Mouse (Mus musculus) liver, embryonic 14.5 days (tissue): ENCODE data around the gene Olfr1211. TPM values are rescaled to one million over a fixed set of nuclear protein-coding genes. Genes with fewer than 3 reads are reported as not detected.

Experiments used
- ATAC-seq: fragments of 200-750 bp; cut with Nextera tagmentation; 2 replicates; pipeline ENCODE4 v1.8.0; 2017; ENCODE audit warnings: moderate number of reproducible peaks, mild to moderate bottlenecking, moderate library complexity; ENCODE audit not compliant: insufficient read depth
- DNase-seq, 3 experiments: peaks; one replicate each; pipeline ENCODE4 v3.0.0-alpha.2; 2012 to 2013; ENCODE audit warnings: low read depth in 3 of 3, low spot score in 3 of 3
- H3K27ac ChIP-seq: fragments of 300-500 bp; sonication (generic); 2 replicates; pipeline ENCODE4 v1.5.1; 2014; ENCODE audit warnings: moderate library complexity, mild to moderate bottlenecking, control low read depth, inconsistent platforms
- H3K27me3 ChIP-seq: fragments of 300-500 bp; sonication (generic); 2 replicates; pipeline ENCODE4 v1.6.1; 2014; ENCODE audit warnings: mild to moderate bottlenecking, low read length, moderate library complexity; ENCODE audit not compliant: control insufficient read depth, insufficient read depth
- H3K36me3 ChIP-seq: fragments of 300-500 bp; sonication (generic); replicated peaks from 2 replicates; pipeline ENCODE4 v1.6.1; 2014; ENCODE audit warnings: low read depth; ENCODE audit not compliant: control insufficient read depth, insufficient read depth
- H3K4me1 ChIP-seq, 2 experiments: fragments of 200-500 bp in 1 of 2; fragments of 300-500 bp in 1 of 2; sonication (generic) in 1 of 2; replicated peaks; 2 replicates each; pipeline ENCODE4 v1.6.1; 2012 to 2014; ENCODE audit warnings: antibody characterized with exemption in 1 of 2, inconsistent platforms in 1 of 2, low read length in 1 of 2; ENCODE audit not compliant: control insufficient read depth in 2 of 2, insufficient read depth in 2 of 2
- H3K4me2 ChIP-seq: fragments of 300-500 bp; sonication (generic); 2 replicates; pipeline ENCODE4 v1.6.1; 2014; ENCODE audit warnings: low read depth, mild to moderate bottlenecking, control low read depth, moderate library complexity
- H3K4me3 ChIP-seq, 2 experiments: fragments of 200-500 bp in 1 of 2; fragments of 300-500 bp in 1 of 2; sonication (generic) in 1 of 2; 2 replicates each; pipeline ENCODE4 v1.5.1; 2012 to 2014; ENCODE audit warnings: low read depth in 2 of 2, low read length in 2 of 2, mild to moderate bottlenecking in 2 of 2, control low read depth in 1 of 2, inconsistent platforms in 1 of 2, moderate library complexity in 1 of 2; ENCODE audit not compliant: insufficient read depth in 1 of 2
- H3K9ac ChIP-seq: fragments of 300-500 bp; sonication (generic); replicated peaks from 2 replicates; pipeline ENCODE4 v1.6.1; 2014; ENCODE audit warnings: mild to moderate bottlenecking, control low read depth, moderate library complexity
- H3K9me3 ChIP-seq: fragments of 300-500 bp; sonication (generic); 2 replicates; pipeline ENCODE4 v1.6.1; 2016; ENCODE audit warnings: low read length, mixed read lengths; ENCODE audit not compliant: control insufficient read depth
- CTCF ChIP-seq: IDR thresholded peaks from 2 replicates; pipeline ENCODE4 v1.5.1; 2016; ENCODE audit warnings: antibody characterized with exemption, low read depth, control low read depth
- EP300 ChIP-seq: IDR thresholded peaks from 2 replicates; pipeline ENCODE4 v1.6.1; 2016; ENCODE audit warnings: antibody characterized with exemption, low read depth
- WGBS: fragments of 180-500 bp; shearing (Covaris S2); extraction: QIAGEN DNeasy Blood & Tissue Kit; methylation state at CpG from one replicate; pipeline ENCODE4 v1.1.7; 2014; ENCODE audit not compliant: insufficient replicate concordance; 5-methylcytosine and 5-hydroxymethylcytosine counted together
- polyA plus RNA-seq, 2 experiments: library from polyadenylated mRNA; depleted of rRNA in 1 of 2; stranded (reverse) in 1 of 2; unstranded in 1 of 2; fragments of >200 nt; fragmentation: Nextera tagmentation in 1 of 2; extraction: Ambion mirVana in 1 of 2; gene quantifications; 2 replicates each; pipeline versions ENCODE4 v1.2.1 to v1.2.3; 2012 to 2014

Gene Olfr1211
- not detected in 2 replicates for polyA plus RNA-seq (2012; rRNA removed)
- polyA plus RNA-seq (2014; fragmentation: Nextera tagmentation; extraction: Ambion mirVana) = not detected in 2 replicates

DNA sequence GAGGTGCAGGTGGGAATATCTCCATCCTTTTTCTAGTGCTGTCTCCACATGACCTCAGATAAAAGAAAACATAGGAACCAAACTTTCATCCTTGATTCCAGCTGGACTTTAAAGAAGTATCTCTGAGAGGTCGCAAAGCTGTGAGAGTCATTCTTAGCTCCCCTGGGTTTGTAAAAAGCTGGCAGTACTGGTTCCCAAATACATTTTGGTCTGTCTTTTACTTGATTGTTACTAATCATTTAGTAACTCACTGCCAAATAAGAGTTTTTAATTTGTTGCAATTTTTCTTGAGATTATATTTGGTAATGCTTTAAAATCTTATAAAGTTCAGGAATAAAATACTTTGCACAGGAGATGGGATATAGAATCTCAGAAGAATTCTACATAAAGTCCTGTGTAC lies at the start of gene Olfr1211:
TSS of gene Olfr1211 (minus strand) at position 101 of the 400 bp plus-strand sequence.
- H3K4me2 ChIP-seq = no peak within 1 kb of the TSS
- H3K27me3 ChIP-seq = no peaks in the 10 kb centered on the region
- no peaks in the 10 kb centered on the region for H3K4me1 ChIP-seq
- H3K36me3 ChIP-seq = no peaks in the 10 kb centered on the region
- H3K9ac ChIP-seq = no peak within 1 kb of the TSS
- H3K27ac ChIP-seq = no peak within 1 kb of the TSS
- no peaks in the 10 kb centered on the region for H3K9me3 ChIP-seq
- DNase-seq (no peak), ATAC-seq (no peak)
- no peak within 1 kb of the TSS for H3K4me3 ChIP-seq
- WGBS = 71% methylated on average over 1 of the region's 1 CpGs
- TF ChIP-seq EP300 = no peak
- TF ChIP-seq CTCF = no peak

GRCm38 (mm10) chr2:88980181-88980580 lies 42.3 kb upstream of the Olfr1211 start, which contains the start of gene Gm13762:
Gene Gm13762 (minus strand): TSS chr2:88980281.
- H3K27me3 ChIP-seq = no peaks in the 10 kb centered on the region
- H3K4me3 ChIP-seq = no peak within 1 kb of the TSS
- H3K4me1 ChIP-seq = no peaks in the 10 kb centered on the region
- no peaks in the 10 kb centered on the region for H3K9me3 ChIP-seq
- no peak within 1 kb of the TSS for H3K27ac ChIP-seq
- H3K9ac ChIP-seq = no peak within 1 kb of the TSS
- DNase-seq = no peak
- ATAC-seq = no peak
- TF ChIP-seq EP300 (no peak), CTCF (no peak)
- H3K4me2 ChIP-seq = no peak within 1 kb of the TSS
- H3K36me3 ChIP-seq = no peaks in the 10 kb centered on the region
- WGBS = 47% methylated on average over 1 of the region's 1 CpGs

GRCm38 (mm10) chr2:88953669-88954068 lies 15.8 kb upstream of the Olfr1211 start, which contains the start of gene Olfr1212:
Gene Olfr1212 (plus strand): TSS chr2:88953969.
- Histone ChIP-seq H3K4me2 (no peak within 1 kb of the TSS), H3K9ac (no peak within 1 kb of the TSS), H3K9me3 (no peaks in the 10 kb centered on the region), H3K4me1 (no peaks in the 10 kb centered on the region), H3K27me3 (no peaks in the 10 kb centered on the region), H3K36me3 (no peaks in the 10 kb centered on the region), H3K4me3 (no peak within 1 kb of the TSS), H3K27ac (no peak within 1 kb of the TSS)
- no peak for ATAC-seq
- TF ChIP-seq CTCF (no peak), EP300 (no peak)
- no peak for DNase-seq

- TF ChIP-seq EP300 (no peak), CTCF (no peak)
- Histone ChIP-seq H3K9me3 (no peaks in the 10 kb centered on the region), H3K4me2 (no peak within 1 kb of the TSS), H3K4me3 (no peak within 1 kb of the TSS), H3K9ac (no peak within 1 kb of the TSS), H3K27me3 (no peaks in the 10 kb centered on the region), H3K27ac (no peak within 1 kb of the TSS), H3K36me3 (no peaks in the 10 kb centered on the region), H3K4me1 (no peaks in the 10 kb centered on the region)
- WGBS = 66% methylated on average over 3 of the region's 3 CpGs
- DNase-seq (no peak), ATAC-seq (no peak)
Observed at GRCm38 (mm10) chr2:88915057-88915456, 22.9 kb downstream of the Olfr1211 start, which contains the start of gene Olfr1209. Gene Olfr1209 (minus strand): TSS chr2:88915157.

DNA sequence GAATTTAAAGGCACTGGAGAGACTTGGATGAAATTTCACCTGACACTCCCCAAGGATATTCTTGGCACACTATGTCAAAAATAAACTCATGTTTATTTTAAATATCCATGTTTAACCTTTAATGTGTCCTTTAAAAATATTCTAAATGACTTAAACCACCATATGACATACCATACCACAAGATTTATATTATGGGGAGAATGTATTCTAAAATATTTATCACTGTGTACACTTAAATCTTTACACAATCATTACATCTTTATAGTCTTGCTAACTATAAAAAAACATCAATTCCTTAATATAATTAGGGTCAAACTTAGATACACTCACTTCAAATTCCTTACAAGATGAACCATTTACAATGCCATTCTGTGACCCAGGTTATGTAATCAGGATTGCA lies 35.7 kb downstream of the Olfr1211 start, which contains the start of gene Olfr1208:
TSS of gene Olfr1208 (minus strand) at position 101 of the 400 bp plus-strand sequence.
- Histone ChIP-seq H3K4me1 (no peaks in the 10 kb centered on the region), H3K4me3 (no peak within 1 kb of the TSS), H3K36me3 (no peaks in the 10 kb centered on the region), H3K9me3 (no peaks in the 10 kb centered on the region), H3K27me3 (no peaks in the 10 kb centered on the region), H3K4me2 (no peak within 1 kb of the TSS), H3K9ac (no peak within 1 kb of the TSS), H3K27ac (no peak within 1 kb of the TSS)
- no peak for DNase-seq
- no peak for ATAC-seq
- no peak for TF ChIP-seq CTCF
- no peak for TF ChIP-seq EP300

Other genes with a start within 250 kb of the Olfr1211 start
- gene Olfr1195, start 248.9 kb downstream of the Olfr1211 start, polyA plus RNA-seq (2012; rRNA removed) = not detected in 2 replicates
- not detected in 2 replicates for gene Olfr1195, start 248.9 kb downstream of the Olfr1211 start, polyA plus RNA-seq (2014; fragmentation: Nextera tagmentation; extraction: Ambion mirVana)
- gene Olfr1196, start 233.5 kb downstream of the Olfr1211 start, polyA plus RNA-seq (2012; rRNA removed) = not detected in 2 replicates
- not detected in 2 replicates for gene Olfr1196, start 233.5 kb downstream of the Olfr1211 start, polyA plus RNA-seq (2014; fragmentation: Nextera tagmentation; extraction: Ambion mirVana)
- not detected in 2 replicates for gene Olfr1197, start 205.7 kb downstream of the Olfr1211 start, polyA plus RNA-seq (2012; rRNA removed)
- not detected in 2 replicates for gene Olfr1197, start 205.7 kb downstream of the Olfr1211 start, polyA plus RNA-seq (2014; fragmentation: Nextera tagmentation; extraction: Ambion mirVana)
- not detected in 2 replicates for gene Olfr1198, start 186.7 kb downstream of the Olfr1211 start, polyA plus RNA-seq (2012; rRNA removed)
- not detected in 2 replicates for gene Olfr1198, start 186.7 kb downstream of the Olfr1211 start, polyA plus RNA-seq (2014; fragmentation: Nextera tagmentation; extraction: Ambion mirVana)
- not detected in 2 replicates for gene Olfr1199, start 177.6 kb downstream of the Olfr1211 start, polyA plus RNA-seq (2012; rRNA removed)
- not detected in 2 replicates for gene Olfr1199, start 177.6 kb downstream of the Olfr1211 start, polyA plus RNA-seq (2014; fragmentation: Nextera tagmentation; extraction: Ambion mirVana)
- not detected in 2 replicates for gene Olfr1200, start 167.6 kb downstream of the Olfr1211 start, polyA plus RNA-seq (2012; rRNA removed)
- not detected in 2 replicates for gene Olfr1200, start 167.6 kb downstream of the Olfr1211 start, polyA plus RNA-seq (2014; fragmentation: Nextera tagmentation; extraction: Ambion mirVana)
- gene Olfr1201, start 145.1 kb downstream of the Olfr1211 start, polyA plus RNA-seq (2012; rRNA removed) = not detected in 2 replicates
- not detected in 2 replicates for gene Olfr1201, start 145.1 kb downstream of the Olfr1211 start, polyA plus RNA-seq (2014; fragmentation: Nextera tagmentation; extraction: Ambion mirVana)
- gene Olfr1202, start 123.6 kb downstream of the Olfr1211 start, polyA plus RNA-seq (2012; rRNA removed) = not detected in 2 replicates
- not detected in 2 replicates for gene Olfr1202, start 123.6 kb downstream of the Olfr1211 start, polyA plus RNA-seq (2014; fragmentation: Nextera tagmentation; extraction: Ambion mirVana)
- not detected in 2 replicates for gene Olfr1205, start 108.4 kb downstream of the Olfr1211 start, polyA plus RNA-seq (2012; rRNA removed)
- not detected in 2 replicates for gene Olfr1205, start 108.4 kb downstream of the Olfr1211 start, polyA plus RNA-seq (2014; fragmentation: Nextera tagmentation; extraction: Ambion mirVana)
- not detected in 2 replicates for gene Olfr1204, start 88.8 kb downstream of the Olfr1211 start, polyA plus RNA-seq (2012; rRNA removed)
- gene Olfr1204, start 88.8 kb downstream of the Olfr1211 start, polyA plus RNA-seq (2014; fragmentation: Nextera tagmentation; extraction: Ambion mirVana) = not detected in 2 replicates
- not detected in 2 replicates for gene Olfr1206, start 74.9 kb downstream of the Olfr1211 start, polyA plus RNA-seq (2012; rRNA removed)
- not detected in 2 replicates for gene Olfr1206, start 74.9 kb downstream of the Olfr1211 start, polyA plus RNA-seq (2014; fragmentation: Nextera tagmentation; extraction: Ambion mirVana)
- not detected in 2 replicates for gene Olfr1208, start 35.8 kb downstream of the Olfr1211 start, polyA plus RNA-seq (2012; rRNA removed)
- gene Olfr1208, start 35.8 kb downstream of the Olfr1211 start, polyA plus RNA-seq (2014; fragmentation: Nextera tagmentation; extraction: Ambion mirVana) = not detected in 2 replicates
- not detected in 2 replicates for gene Olfr1209, start 23.0 kb downstream of the Olfr1211 start, polyA plus RNA-seq (2012; rRNA removed)
- not detected in 2 replicates for gene Olfr1209, start 23.0 kb downstream of the Olfr1211 start, polyA plus RNA-seq (2014; fragmentation: Nextera tagmentation; extraction: Ambion mirVana)
- gene Olfr1212, start 15.9 kb upstream of the Olfr1211 start, polyA plus RNA-seq (2012; rRNA removed) = not detected in 2 replicates
- not detected in 2 replicates for gene Olfr1212, start 15.9 kb upstream of the Olfr1211 start, polyA plus RNA-seq (2014; fragmentation: Nextera tagmentation; extraction: Ambion mirVana)
- gene Gm13762, start 42.2 kb upstream of the Olfr1211 start, polyA plus RNA-seq (2012; rRNA removed) = not detected in 2 replicates
- not detected in 2 replicates for gene Gm13762, start 42.2 kb upstream of the Olfr1211 start, polyA plus RNA-seq (2014; fragmentation: Nextera tagmentation; extraction: Ambion mirVana)
- not detected in 2 replicates for gene Olfr1214, start 54.5 kb upstream of the Olfr1211 start, polyA plus RNA-seq (2012; rRNA removed)
- not detected in 2 replicates for gene Olfr1214, start 54.5 kb upstream of the Olfr1211 start, polyA plus RNA-seq (2014; fragmentation: Nextera tagmentation; extraction: Ambion mirVana)
- gene Olfr1215, start 68.9 kb upstream of the Olfr1211 start, polyA plus RNA-seq (2012; rRNA removed) = not detected in 2 replicates
- not detected in 2 replicates for gene Olfr1215, start 68.9 kb upstream of the Olfr1211 start, polyA plus RNA-seq (2014; fragmentation: Nextera tagmentation; extraction: Ambion mirVana)
- gene Olfr1216, start 80.2 kb upstream of the Olfr1211 start, polyA plus RNA-seq (2012; rRNA removed) = not detected in 2 replicates
- gene Olfr1216, start 80.2 kb upstream of the Olfr1211 start, polyA plus RNA-seq (2014; fragmentation: Nextera tagmentation; extraction: Ambion mirVana) = not detected in 2 replicates
- not detected in 2 replicates for gene Olfr1217, start 94.0 kb upstream of the Olfr1211 start, polyA plus RNA-seq (2012; rRNA removed)
- gene Olfr1217, start 94.0 kb upstream of the Olfr1211 start, polyA plus RNA-seq (2014; fragmentation: Nextera tagmentation; extraction: Ambion mirVana) = not detected in 2 replicates
- gene Olfr1218, start 123.1 kb upstream of the Olfr1211 start, polyA plus RNA-seq (2012; rRNA removed) = not detected in 2 replicates
- gene Olfr1218, start 123.1 kb upstream of the Olfr1211 start, polyA plus RNA-seq (2014; fragmentation: Nextera tagmentation; extraction: Ambion mirVana) = not detected in 2 replicates
- not detected in 2 replicates for gene Olfr1219, start 145.4 kb upstream of the Olfr1211 start, polyA plus RNA-seq (2012; rRNA removed)
- gene Olfr1219, start 145.4 kb upstream of the Olfr1211 start, polyA plus RNA-seq (2014; fragmentation: Nextera tagmentation; extraction: Ambion mirVana) = not detected in 2 replicates
- not detected in 2 replicates for gene Olfr1220, start 168.7 kb upstream of the Olfr1211 start, polyA plus RNA-seq (2012; rRNA removed)
- gene Olfr1220, start 168.7 kb upstream of the Olfr1211 start, polyA plus RNA-seq (2014; fragmentation: Nextera tagmentation; extraction: Ambion mirVana) = not detected in 2 replicates
- not detected in 2 replicates for gene Olfr1221, start 179.2 kb upstream of the Olfr1211 start, polyA plus RNA-seq (2012; rRNA removed)
- gene Olfr1221, start 179.2 kb upstream of the Olfr1211 start, polyA plus RNA-seq (2014; fragmentation: Nextera tagmentation; extraction: Ambion mirVana) = not detected in 2 replicates
- gene Olfr1222, start 194.9 kb upstream of the Olfr1211 start, polyA plus RNA-seq (2012; rRNA removed) = not detected in 2 replicates
- gene Olfr1222, start 194.9 kb upstream of the Olfr1211 start, polyA plus RNA-seq (2014; fragmentation: Nextera tagmentation; extraction: Ambion mirVana) = not detected in 2 replicates
- not detected in 2 replicates for gene Olfr1223, start 213.4 kb upstream of the Olfr1211 start, polyA plus RNA-seq (2012; rRNA removed)
- gene Olfr1223, start 213.4 kb upstream of the Olfr1211 start, polyA plus RNA-seq (2014; fragmentation: Nextera tagmentation; extraction: Ambion mirVana) = not detected in 2 replicates
- gene Olfr1224-ps1, start 226.0 kb upstream of the Olfr1211 start, polyA plus RNA-seq (2012; rRNA removed) = not detected in 2 replicates
- not detected in 2 replicates for gene Olfr1224-ps1, start 226.0 kb upstream of the Olfr1211 start, polyA plus RNA-seq (2014; fragmentation: Nextera tagmentation; extraction: Ambion mirVana)
- gene Olfr1225, start 236.6 kb upstream of the Olfr1211 start, polyA plus RNA-seq (2012; rRNA removed) = not detected in 2 replicates
- not detected in 2 replicates for gene Olfr1225, start 236.6 kb upstream of the Olfr1211 start, polyA plus RNA-seq (2014; fragmentation: Nextera tagmentation; extraction: Ambion mirVana)